ENCODE assay signal across 20 mouse cellular contexts in genomic region chr19:31921852-31922251, GRCm38 (mm10). TPM values are rescaled to one million over a fixed set of nuclear protein-coding genes. Genes with fewer than 3 reads are reported as not detected.
DNase-seq lines count a peak whose midpoint lies in the region; ATAC-seq and TF ChIP-seq lines count a peak whose summit lies in the region.
"Had no signal": no experiment of that assay in that cellular context is flagged by ENCODE, and none has a peak within 500 bp of the region (broad histone marks: within the 10 kb centered on the region; RNA-seq: fewer than 3 reads in every experiment).

No protein-coding gene starts in this region.

- intact Hi-C loops in left cerebral cortex, postnatal 14 days (cut with DNase I): no loop called here

- peak; percentile 31; the same call in 1 of the 2 replicates for ATAC-seq in limb, embryonic 12.5 days (ENCODE audit: insufficient number of reproducible peaks, insufficient read depth, low FRiP score, low TSS enrichment, low read depth)
- no peak for ATAC-seq in kidney, embryonic 15.5 days (replicated peaks; ENCODE audit: low FRiP score)
- ATAC-seq: intestine, embryonic 15.5 days had no signal

- DNase-seq in embryo, embryonic 11 days: peak; percentile 17
- no peak for DNase-seq in embryo, embryonic 9.5 days (ENCODE audit: extremely low spot score)
- peak; percentile 7 to 20 for DNase-seq in left cerebral cortex, postnatal 14 days (ENCODE audit: low spot score in 2 of 2)
- no peak for DNase-seq in left cerebral cortex, adult 11 months (ENCODE audit: low spot score)
- DNase-seq in ES-E14 (ENCODE audit: low read depth, low spot score): peak; percentile 27
- DNase-seq in thymus, postnatal 4 days: no peak
- DNase-seq: adrenal gland, adult 2 months; cerebellum, postnatal 25 days; gastrocnemius, postnatal 36 days; heart, postnatal 4 days; kidney, postnatal 10 days; lung, adult 2 months had no signal

- no peak overlapping the region for H3K4me3 ChIP-seq in ES-E14 (ENCODE audit: insufficient read depth in 1 of 2, low read depth in 1 of 2, low read length in 2 of 2, poor library complexity in 1 of 2, severe bottlenecking in 1 of 2)
- H3K4me3 ChIP-seq in limb, embryonic 12.5 days (replicated peaks): no peak overlapping the region
- no peak overlapping the region for H3K4me3 ChIP-seq in kidney, embryonic 15.5 days (replicated peaks)
- H3K4me3 ChIP-seq: erythroblast, embryonic 14.5 days; intestine, embryonic 15.5 days; limb, embryonic 15.5 days had no signal

- no peaks in the 10 kb centered on the region for H3K9me3 ChIP-seq in ES-E14 (ENCODE audit: control insufficient read depth, insufficient read depth, low read depth, low read length)
- H3K9me3 ChIP-seq in limb, embryonic 12.5 days: no peaks in the 10 kb centered on the region
- H3K9me3 ChIP-seq in kidney, embryonic 15.5 days (replicated peaks): no peaks in the 10 kb centered on the region
- H3K9me3 ChIP-seq: intestine, embryonic 15.5 days; limb, embryonic 15.5 days had no signal

- no peak overlapping the region for H3K9ac ChIP-seq in ES-E14 (ENCODE audit: insufficient read depth, low read depth, low read length, poor library complexity, severe bottlenecking)
- no peak overlapping the region for H3K9ac ChIP-seq in limb, embryonic 12.5 days (replicated peaks)
- H3K9ac ChIP-seq in kidney, embryonic 15.5 days: no peak overlapping the region
- H3K9ac ChIP-seq: intestine, embryonic 15.5 days; limb, embryonic 15.5 days had no signal

- no peaks in the 10 kb centered on the region for H3K27me3 ChIP-seq in limb, embryonic 12.5 days
- H3K27me3 ChIP-seq in kidney, embryonic 15.5 days: no peaks in the 10 kb centered on the region
- H3K27me3 ChIP-seq: intestine, embryonic 15.5 days; limb, embryonic 15.5 days had no signal

- H3K4me1 ChIP-seq in ES-E14 (ENCODE audit: control insufficient read depth in 2 of 2, insufficient read depth in 2 of 2, low read length in 2 of 2, poor library complexity in 1 of 2): peaks cover 0 to 7% of the 10 kb centered on the region in 2 experiments; a peak in 2 of 4 replicates
- no peaks in the 10 kb centered on the region for H3K4me1 ChIP-seq in limb, embryonic 12.5 days (replicated peaks)
- H3K4me1 ChIP-seq in kidney, embryonic 15.5 days: no peaks in the 10 kb centered on the region
- H3K4me1 ChIP-seq: intestine, embryonic 15.5 days; limb, embryonic 15.5 days had no signal

- WGBS in limb, embryonic 12.5 days: 42% methylated on average over 5 of the region's 5 CpGs
- 62% methylated on average over 5 of the region's 5 CpGs for WGBS in kidney, embryonic 15.5 days

- H3K36me3 ChIP-seq in ES-E14 (ENCODE audit: control insufficient read depth, insufficient read depth, low read length, poor library complexity, severe bottlenecking): no peaks in the 10 kb centered on the region
- no peaks in the 10 kb centered on the region for H3K36me3 ChIP-seq in limb, embryonic 12.5 days
- no peaks in the 10 kb centered on the region for H3K36me3 ChIP-seq in kidney, embryonic 15.5 days
- H3K36me3 ChIP-seq: intestine, embryonic 15.5 days; limb, embryonic 15.5 days had no signal

- no peak overlapping the region for H3K4me2 ChIP-seq in limb, embryonic 12.5 days
- no peak overlapping the region for H3K4me2 ChIP-seq in kidney, embryonic 15.5 days
- H3K4me2 ChIP-seq: heart, embryonic 11.5 days; intestine, embryonic 15.5 days; limb, embryonic 15.5 days had no signal

- in situ Hi-C loops in ES-E14 (cut with MboI; ENCODE audit: low sequenced_read_pairs in 2 of 2, unreplicated experiment in 2 of 2): no loop called here

- no peak overlapping the region for H3K27ac ChIP-seq in ES-E14 (ENCODE audit: insufficient read depth, low read depth, low read length, poor library complexity, severe bottlenecking)
- no peak overlapping the region for H3K27ac ChIP-seq in limb, embryonic 12.5 days
- H3K27ac ChIP-seq in kidney, embryonic 15.5 days: no peak overlapping the region
- H3K27ac ChIP-seq: intestine, embryonic 15.5 days; limb, embryonic 15.5 days had no signal

TF ChIP-seq in ES-E14, 5 proteins besides CTCF, POLR2A, EP300 and RAD21:
- TF ChIP-seq CHD2 (IDR thresholded peaks at IDR 0.05; ENCODE audit: low read depth, low read length) (no peak), HCFC1 (IDR thresholded peaks at IDR 0.05; ENCODE audit: borderline replicate concordance, insufficient read depth, low read length) (no peak)

RNA-seq across cellular contexts. Expression of gene A1cf, which starts 53.3 kb away (rescaled TPM):
- total RNA-seq in left cerebral cortex, postnatal 14 days (2021): not detected
- total RNA-seq in ES-E14 (2012; rRNA removed): not detected in 2 replicates
- not detected in 2 replicates for polyA plus RNA-seq in limb, embryonic 12.5 days (2016; fragmentation: Nextera tagmentation; extraction: Ambion mirVana)
- 1.8 and 2.2 TPM in 2 replicates for polyA plus RNA-seq in kidney, embryonic 15.5 days (2015; fragmentation: Nextera tagmentation; extraction: Ambion mirVana)
- total RNA-seq: gastrocnemius, postnatal 36 days; heart, postnatal 4 days; megakaryocyte progenitor cell, adult 5-6 weeks had no signal
- polyA plus RNA-seq: erythroblast, embryonic 14.5 days; limb, embryonic 15.5 days; lung, adult 2 months; thymus, postnatal 0 days had no signal

Comparison
In these comparisons a context has a peak if more than half of its experiments do, and no peak if none do; other contexts are left out.
1. DNase-seq: peak in embryo, embryonic 11 days (single experiment), left cerebral cortex, postnatal 14 days (2 of 2) and ES-E14 (single experiment); none in embryo, embryonic 9.5 days (single experiment), left cerebral cortex, adult 11 months (single experiment) and thymus, postnatal 4 days (single experiment).